Mouse (Mus musculus) liver, adult 2 months (tissue): ENCODE measurements around the gene Ctsl.

Source experiments
- CTCF ChIP-seq: fragments of 200-500 bp; IDR thresholded peaks from 2 replicates; pipeline ENCODE4 v1.5.1; 2011; ENCODE audit warnings: low read depth, low read length, control low read depth
- POLR2A ChIP-seq: fragments of 200-500 bp; IDR thresholded peaks from 2 replicates; pipeline ENCODE4 v1.6.1; 2011; ENCODE audit warnings: low read length, control low read depth; ENCODE audit not compliant: insufficient read depth; ENCODE audit errors: extremely low read depth

- TF ChIP-seq CTCF (no peak), POLR2A (no peak)
These were observed 17.7 kb upstream of the Ctsl start for GRCm38 (mm10) chr13:64388415-64388814.
